Mouse (Mus musculus) liver, embryonic 14 days (tissue): ENCODE results near the gene S100z. TPM values are rescaled to one million over a fixed set of nuclear protein-coding genes. Genes with fewer than 3 reads are reported as not detected.

Experiments
- polyA plus RNA-seq: library from polyadenylated mRNA; depleted of rRNA; stranded (reverse); fragments of >200 nt; gene quantifications from 2 replicates; pipeline ENCODE4 v1.2.3, GENCODE M21; 2012; rRNA removed

Gene S100z
- polyA plus RNA-seq: not detected in 2 replicates

DNA sequence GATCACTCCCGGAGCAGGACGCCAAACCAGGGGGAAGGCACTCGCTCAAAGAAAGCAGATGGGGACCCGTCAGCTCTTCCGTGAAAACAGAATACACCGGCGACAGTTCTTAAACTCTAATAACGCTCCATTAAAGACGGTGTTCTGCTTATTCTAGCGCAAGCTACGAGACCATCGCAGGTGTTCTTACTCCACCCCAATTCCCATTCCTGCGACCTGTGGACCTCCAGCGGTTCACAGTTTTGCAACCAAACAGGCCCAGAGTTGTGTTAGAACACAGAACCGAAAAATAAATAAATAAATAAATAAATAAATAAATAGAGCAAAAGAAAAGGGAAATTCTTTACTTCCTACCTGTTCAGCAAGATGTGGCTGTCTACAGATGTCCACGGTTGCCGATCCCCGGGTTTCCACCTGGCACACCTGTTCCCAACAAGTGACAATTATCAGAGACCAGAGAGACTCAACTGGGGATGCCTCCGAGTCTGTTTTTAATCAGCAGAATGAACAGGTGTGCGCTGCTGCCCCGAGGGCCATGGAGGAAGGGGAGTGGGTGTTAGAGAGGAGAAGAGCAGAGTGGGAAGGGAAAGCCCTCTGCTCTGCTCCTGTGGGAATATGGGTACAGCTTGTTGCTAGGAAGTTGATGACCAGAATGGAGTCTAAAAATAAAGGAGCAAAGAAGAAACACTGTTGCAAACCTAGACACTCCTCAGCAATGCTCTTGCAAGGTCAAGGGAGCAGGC lies at the start of gene S100z:
Gene S100z (minus strand): TSS at position 51 of the 743 bp plus-strand sequence.

DNA sequence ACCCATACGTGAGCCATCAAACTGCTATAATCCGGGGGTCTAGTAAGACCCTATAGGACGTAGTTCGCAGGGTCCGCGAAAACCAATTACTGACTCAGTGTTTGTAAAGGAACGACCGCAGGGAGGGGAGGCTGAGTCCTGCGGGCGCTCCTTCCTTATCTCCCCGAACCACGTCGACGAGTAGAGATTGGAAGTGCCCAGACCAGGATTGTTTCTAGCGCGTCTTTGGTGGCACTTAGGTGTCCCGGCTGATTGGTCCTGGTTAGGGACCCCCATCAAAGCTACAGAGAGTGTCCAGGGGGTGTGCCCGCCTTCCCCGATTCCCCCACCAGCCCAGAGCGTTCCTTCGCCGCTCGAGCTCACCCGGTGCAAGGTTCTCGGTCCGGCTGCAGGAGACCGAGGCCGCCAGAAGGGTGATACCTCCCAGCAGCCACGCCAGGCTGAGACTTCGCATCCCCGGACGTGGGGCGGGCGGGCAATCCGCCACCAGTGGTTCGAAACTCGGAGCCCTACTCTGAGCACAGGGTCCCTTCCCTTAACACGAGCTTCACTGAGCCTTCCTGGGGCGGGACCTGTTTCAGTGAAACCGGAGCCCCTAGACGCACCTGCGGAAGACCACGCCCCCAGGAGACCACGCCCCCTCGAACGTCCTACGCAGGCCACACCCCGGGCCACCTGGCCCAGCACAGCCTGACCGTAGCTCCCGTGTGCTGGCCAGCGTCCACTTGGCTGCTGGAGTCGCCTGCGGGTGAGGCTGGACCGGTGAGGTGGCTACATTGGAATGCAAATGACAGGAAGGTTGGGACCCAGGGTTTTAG lies 46.4 kb upstream of the S100z start, which contains the start of gene F2rl1:
Gene F2rl1 (minus strand): TSS at position 554 of the 818 bp plus-strand sequence.

GRCm38 (mm10) chr13:95444824-95445223 lies 33.7 kb downstream of the S100z start, which contains the start of gene Crhbp:
Crhbp (minus strand) TSS chr13:95444924.

Other genes with a start within 250 kb of the S100z start
- gene Pde8b, start 228.4 kb downstream of the S100z start, polyA plus RNA-seq: 0.30 and 0.37 TPM in 2 replicates
- gene Zbed3, start 155.1 kb downstream of the S100z start, polyA plus RNA-seq: 4.4 and 4.7 TPM in 2 replicates
- 13.3 and 14.6 TPM in 2 replicates for gene Aggf1, start 103.4 kb downstream of the S100z start, polyA plus RNA-seq
- gene Crhbp, start 33.8 kb downstream of the S100z start, polyA plus RNA-seq: 0.02 TPM in 1 of 2 replicates, not detected in the other
- gene F2rl1, start 46.5 kb upstream of the S100z start, polyA plus RNA-seq: 0.61 and 0.63 TPM in 2 replicates
- 9.9 and 13.7 TPM in 2 replicates for gene F2r, start 139.8 kb upstream of the S100z start, polyA plus RNA-seq
- gene F2rl2, start 218.1 kb upstream of the S100z start, polyA plus RNA-seq: 7.2 and 8.3 TPM in 2 replicates